Mouse (Mus musculus): ENCODE data around the gene Dpp6. TPM values are rescaled to one million over a fixed set of nuclear protein-coding genes. Genes with fewer than 3 reads are reported as not detected.

Dpp6 gene
- polyA plus RNA-seq, 1 experiment from 2014 or later: 5.5 TPM

- Histone ChIP-seq H3K9ac (ENCODE audit: low read depth, low read length) (no peak overlapping the region), H3K4me1 (ENCODE audit: control insufficient read depth, insufficient read depth, low read length) (no peaks in the 10 kb centered on the region), H3K4me3 (ENCODE audit: low read depth, low read length) (no peak overlapping the region), H3K27ac (replicated peaks; ENCODE audit: low read depth, low read length) (no peak overlapping the region), H3K4me2 (ENCODE audit: low read depth, low read length) (no peak overlapping the region), H3K36me3 (ENCODE audit: control insufficient read depth, insufficient read depth, low read length) (no peaks in the 10 kb centered on the region), H3K9me3 (ENCODE audit: control insufficient read depth, low read length) (no peaks in the 10 kb centered on the region), H3K27me3 (replicated peaks; ENCODE audit: control insufficient read depth, insufficient read depth, low read length) (no peaks in the 10 kb centered on the region)
- ATAC-seq (ENCODE audit: low read depth) (no peak), DNase-seq (ENCODE audit: low spot score) (no peak)
- 6% methylated on average over 1 of the region's 1 CpGs for WGBS
These were observed 168.1 kb downstream of the Dpp6 start for GRCm38 (mm10) chr5:26985114-26985513.

- ATAC-seq (ENCODE audit: low read depth) (no peak), DNase-seq (ENCODE audit: low spot score) (peak; percentile 5)
- 28% methylated on average over 2 of the region's 2 CpGs for WGBS
- Histone ChIP-seq H3K36me3 (ENCODE audit: control insufficient read depth, insufficient read depth, low read length) (no peaks in the 10 kb centered on the region), H3K9ac (ENCODE audit: low read depth, low read length) (no peak overlapping the region), H3K9me3 (ENCODE audit: control insufficient read depth, low read length) (no peaks in the 10 kb centered on the region), H3K27ac (replicated peaks; ENCODE audit: low read depth, low read length) (no peak overlapping the region), H3K4me1 (ENCODE audit: control insufficient read depth, insufficient read depth, low read length) (no peaks in the 10 kb centered on the region), H3K4me3 (ENCODE audit: low read depth, low read length) (no peak overlapping the region), H3K4me2 (ENCODE audit: low read depth, low read length) (no peak overlapping the region), H3K27me3 (replicated peaks; ENCODE audit: control insufficient read depth, insufficient read depth, low read length) (no peaks in the 10 kb centered on the region)
These were observed 174.6 kb downstream of the Dpp6 start for GRCm38 (mm10) chr5:26991587-26991986.

DNA sequence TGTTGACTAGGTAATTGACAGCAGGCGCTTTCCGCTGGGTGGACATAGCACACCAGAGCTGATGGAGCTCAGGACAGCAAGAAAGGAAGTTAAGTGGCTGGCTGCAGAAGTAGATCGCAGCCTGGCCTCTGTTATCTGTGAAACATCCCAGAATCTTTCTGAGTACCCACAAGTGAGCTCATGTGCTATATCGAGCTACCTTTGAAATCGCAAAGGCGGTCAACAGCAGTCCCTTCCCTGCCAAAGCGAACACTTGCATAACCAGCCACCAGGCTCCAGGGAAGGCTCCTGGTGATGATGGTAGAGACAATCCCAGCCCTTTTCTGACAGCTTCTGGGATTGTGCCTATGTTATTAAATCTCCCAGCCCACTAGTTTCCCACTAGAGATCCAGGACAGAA is 186.5 kb downstream of the Dpp6 start:
- H3K27ac ChIP-seq (replicated peaks; ENCODE audit: low read depth, low read length): no peak overlapping the region
- H3K4me3 ChIP-seq (ENCODE audit: low read depth, low read length): no peak overlapping the region
- WGBS: 92% methylated on average over 7 of the region's 7 CpGs
- no peak overlapping the region for H3K9ac ChIP-seq (ENCODE audit: low read depth, low read length)
- H3K9me3 ChIP-seq (ENCODE audit: control insufficient read depth, low read length): no peaks in the 10 kb centered on the region
- H3K4me2 ChIP-seq (ENCODE audit: low read depth, low read length): no peak overlapping the region
- no peaks in the 10 kb centered on the region for H3K4me1 ChIP-seq (ENCODE audit: control insufficient read depth, insufficient read depth, low read length)
- H3K27me3 ChIP-seq (replicated peaks; ENCODE audit: control insufficient read depth, insufficient read depth, low read length): no peaks in the 10 kb centered on the region
- DNase-seq (ENCODE audit: low spot score): no peak
- ATAC-seq (ENCODE audit: low read depth): no peak
- H3K36me3 ChIP-seq (ENCODE audit: control insufficient read depth, insufficient read depth, low read length): no peaks in the 10 kb centered on the region

DNA sequence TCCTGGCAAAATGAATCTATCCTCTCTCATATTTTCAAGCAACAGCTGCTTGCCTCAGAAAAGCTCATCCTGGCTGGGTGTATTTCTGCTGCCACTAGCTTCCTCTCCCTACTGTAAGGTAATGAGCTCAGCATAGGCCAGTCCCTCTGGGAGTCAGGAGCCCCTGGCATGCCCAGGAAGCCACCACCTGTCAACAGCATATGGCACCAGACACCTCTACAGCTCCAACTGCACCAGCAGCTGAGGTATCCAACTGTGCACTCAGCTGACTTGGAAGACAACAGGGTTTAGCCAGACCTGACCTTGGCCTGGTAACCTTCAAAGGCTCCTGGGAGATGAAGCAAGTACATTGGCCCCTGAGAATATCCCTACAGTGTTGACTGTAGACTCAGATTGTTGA is 192.2 kb downstream of the Dpp6 start:
- Histone ChIP-seq H3K36me3 (ENCODE audit: control insufficient read depth, insufficient read depth, low read length) (no peaks in the 10 kb centered on the region), H3K27me3 (replicated peaks; ENCODE audit: control insufficient read depth, insufficient read depth, low read length) (no peaks in the 10 kb centered on the region), H3K4me1 (ENCODE audit: control insufficient read depth, insufficient read depth, low read length) (no peaks in the 10 kb centered on the region), H3K4me2 (ENCODE audit: low read depth, low read length) (no peak overlapping the region), H3K4me3 (ENCODE audit: low read depth, low read length) (no peak overlapping the region), H3K9ac (ENCODE audit: low read depth, low read length) (no peak overlapping the region), H3K27ac (replicated peaks; ENCODE audit: low read depth, low read length) (no peak overlapping the region), H3K9me3 (ENCODE audit: control insufficient read depth, low read length) (no peaks in the 10 kb centered on the region)
- DNase-seq (ENCODE audit: low spot score) (peak; percentile 8), ATAC-seq (ENCODE audit: low read depth) (0 out of 2 replicates have a peak, but pooled peaks have one; percentile 9)

GRCm38 (mm10) chr5:27010582-27010981 is 193.6 kb downstream of the Dpp6 start:
- no peak overlapping the region for H3K4me2 ChIP-seq (ENCODE audit: low read depth, low read length)
- 92% methylated on average over 5 of the region's 5 CpGs for WGBS
- no peaks in the 10 kb centered on the region for H3K36me3 ChIP-seq (ENCODE audit: control insufficient read depth, insufficient read depth, low read length)
- DNase-seq (ENCODE audit: low spot score) (no peak), ATAC-seq (ENCODE audit: low read depth) (no peak)
- no peak overlapping the region for H3K4me3 ChIP-seq (ENCODE audit: low read depth, low read length)
- no peak overlapping the region for H3K9ac ChIP-seq (ENCODE audit: low read depth, low read length)
- no peaks in the 10 kb centered on the region for H3K27me3 ChIP-seq (replicated peaks; ENCODE audit: control insufficient read depth, insufficient read depth, low read length)
- H3K4me1 ChIP-seq (ENCODE audit: control insufficient read depth, insufficient read depth, low read length): no peaks in the 10 kb centered on the region
- no peaks in the 10 kb centered on the region for H3K9me3 ChIP-seq (ENCODE audit: control insufficient read depth, low read length)
- H3K27ac ChIP-seq (replicated peaks; ENCODE audit: low read depth, low read length): no peak overlapping the region

DNA sequence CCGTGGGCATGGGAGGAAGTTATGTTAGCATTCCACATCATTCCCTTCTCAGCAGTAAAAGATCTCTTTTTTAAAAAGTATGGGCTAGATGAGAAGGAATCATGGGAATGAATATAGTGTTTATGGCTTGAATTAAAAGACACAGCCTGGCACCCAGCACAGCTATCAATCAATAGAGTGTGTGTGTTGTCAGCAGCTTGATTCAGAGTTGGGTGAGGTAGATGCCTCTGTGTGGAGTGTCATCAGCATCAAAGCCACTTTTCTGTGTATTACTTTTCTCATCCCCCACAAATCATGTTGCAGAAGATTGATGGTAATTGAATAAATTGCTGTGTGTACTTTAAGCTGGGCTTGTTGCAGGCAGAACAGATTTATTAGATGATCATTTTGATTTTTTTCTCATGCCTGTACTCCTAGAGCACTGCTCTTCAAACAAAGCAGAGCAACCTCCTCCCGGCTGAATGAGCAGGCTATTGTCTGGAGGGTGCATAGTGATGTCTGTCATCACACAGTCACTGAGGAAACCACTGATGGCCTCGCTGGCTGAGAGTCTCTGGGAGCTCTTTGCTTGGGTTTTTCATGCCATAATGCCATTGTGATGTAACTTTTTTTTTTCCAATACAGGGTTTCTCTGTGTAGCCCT is 201.4 kb downstream of the Dpp6 start:
- DNase-seq (ENCODE audit: low spot score) (no peak), ATAC-seq (ENCODE audit: low read depth) (no peak)
- Histone ChIP-seq H3K4me2 (ENCODE audit: low read depth, low read length) (no peak overlapping the region), H3K27me3 (replicated peaks; ENCODE audit: control insufficient read depth, insufficient read depth, low read length) (no peaks in the 10 kb centered on the region), H3K9me3 (ENCODE audit: control insufficient read depth, low read length) (no peaks in the 10 kb centered on the region), H3K36me3 (ENCODE audit: control insufficient read depth, insufficient read depth, low read length) (no peaks in the 10 kb centered on the region), H3K4me1 (ENCODE audit: control insufficient read depth, insufficient read depth, low read length) (no peaks in the 10 kb centered on the region), H3K4me3 (ENCODE audit: low read depth, low read length) (no peak overlapping the region), H3K9ac (ENCODE audit: low read depth, low read length) (no peak overlapping the region), H3K27ac (replicated peaks; ENCODE audit: low read depth, low read length) (no peak overlapping the region)
- 57% methylated on average over 3 of the region's 3 CpGs for WGBS

DNA sequence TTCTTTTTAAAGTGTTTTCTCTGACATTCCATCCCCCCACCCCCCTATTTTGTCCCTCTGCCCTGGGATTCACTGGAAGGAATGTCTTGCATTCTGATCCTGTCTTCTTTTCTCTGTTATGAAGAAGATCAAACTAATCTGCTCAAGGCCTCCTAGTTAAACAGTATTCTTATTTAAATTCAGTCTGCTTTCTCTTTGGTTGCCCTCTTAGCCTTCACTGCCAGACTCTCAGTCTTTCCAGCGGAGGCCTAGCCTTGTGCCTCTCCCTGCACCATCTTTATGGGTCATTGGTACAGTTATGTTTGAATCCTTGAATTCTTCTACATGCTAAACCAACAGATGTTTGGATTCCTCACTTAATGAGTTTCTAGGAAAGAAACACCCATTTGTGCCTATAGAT is 211.6 kb downstream of the Dpp6 start:
- Histone ChIP-seq H3K27me3 (replicated peaks; ENCODE audit: control insufficient read depth, insufficient read depth, low read length) (no peaks in the 10 kb centered on the region), H3K4me1 (ENCODE audit: control insufficient read depth, insufficient read depth, low read length) (no peaks in the 10 kb centered on the region), H3K9me3 (ENCODE audit: control insufficient read depth, low read length) (no peaks in the 10 kb centered on the region), H3K4me3 (ENCODE audit: low read depth, low read length) (no peak overlapping the region), H3K4me2 (ENCODE audit: low read depth, low read length) (no peak overlapping the region), H3K9ac (ENCODE audit: low read depth, low read length) (no peak overlapping the region), H3K36me3 (ENCODE audit: control insufficient read depth, insufficient read depth, low read length) (no peaks in the 10 kb centered on the region), H3K27ac (replicated peaks; ENCODE audit: low read depth, low read length) (no peak overlapping the region)
- DNase-seq (ENCODE audit: low spot score) (no peak), ATAC-seq (ENCODE audit: low read depth) (no peak)
- WGBS: 60% methylated on average over 1 of the region's 1 CpGs

GRCm38 (mm10) chr5:27029784-27030183 is 212.8 kb downstream of the Dpp6 start:
- no peaks in the 10 kb centered on the region for H3K27me3 ChIP-seq (replicated peaks; ENCODE audit: control insufficient read depth, insufficient read depth, low read length)
- H3K9me3 ChIP-seq (ENCODE audit: control insufficient read depth, low read length): no peaks in the 10 kb centered on the region
- WGBS: 18% methylated on average over 5 of the region's 5 CpGs
- ATAC-seq (ENCODE audit: low read depth) (no peak), DNase-seq (ENCODE audit: low spot score) (no peak)
- H3K36me3 ChIP-seq (ENCODE audit: control insufficient read depth, insufficient read depth, low read length): no peaks in the 10 kb centered on the region
- no peak overlapping the region for H3K9ac ChIP-seq (ENCODE audit: low read depth, low read length)
- H3K4me2 ChIP-seq (ENCODE audit: low read depth, low read length): no peak overlapping the region
- no peak overlapping the region for H3K27ac ChIP-seq (replicated peaks; ENCODE audit: low read depth, low read length)
- H3K4me1 ChIP-seq (ENCODE audit: control insufficient read depth, insufficient read depth, low read length): no peaks in the 10 kb centered on the region
- no peak overlapping the region for H3K4me3 ChIP-seq (ENCODE audit: low read depth, low read length)

GRCm38 (mm10) chr5:27034858-27035257 is 217.9 kb downstream of the Dpp6 start:
- WGBS: 57% methylated on average over 4 of the region's 4 CpGs
- Histone ChIP-seq H3K4me3 (ENCODE audit: low read depth, low read length) (no peak overlapping the region), H3K9ac (ENCODE audit: low read depth, low read length) (no peak overlapping the region), H3K9me3 (ENCODE audit: control insufficient read depth, low read length) (no peaks in the 10 kb centered on the region), H3K27ac (replicated peaks; ENCODE audit: low read depth, low read length) (no peak overlapping the region), H3K4me2 (ENCODE audit: low read depth, low read length) (no peak overlapping the region), H3K4me1 (ENCODE audit: control insufficient read depth, insufficient read depth, low read length) (no peaks in the 10 kb centered on the region), H3K27me3 (replicated peaks; ENCODE audit: control insufficient read depth, insufficient read depth, low read length) (no peaks in the 10 kb centered on the region), H3K36me3 (ENCODE audit: control insufficient read depth, insufficient read depth, low read length) (no peaks in the 10 kb centered on the region)
- DNase-seq (ENCODE audit: low spot score) (no peak), ATAC-seq (ENCODE audit: low read depth) (no peak)

Measured in embryonic facial prominence, embryonic 14.5 days (tissue).